Mouse (Mus musculus): Measurements from ENCODE around the gene Ppp3ca.

DNA sequence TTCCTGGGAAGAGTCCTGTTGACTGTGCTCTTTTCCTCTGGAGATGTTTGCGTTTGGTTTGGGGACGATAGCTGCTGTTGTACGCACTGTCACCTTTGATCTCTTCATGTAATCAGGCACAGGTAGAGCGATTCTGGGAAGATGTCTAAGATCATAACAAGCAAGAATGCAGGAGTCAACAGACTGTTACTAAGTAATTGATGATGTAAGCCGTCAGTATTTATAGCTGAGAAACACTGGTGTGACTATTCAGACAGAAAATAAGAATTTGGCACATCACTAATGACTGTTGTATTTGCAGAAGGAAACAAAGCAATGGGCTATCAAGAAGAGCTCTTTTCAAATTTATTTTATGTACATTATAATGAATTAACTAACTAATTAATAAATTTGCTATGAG, 4.6 kb downstream of the Ppp3ca start:
- TF ChIP-seq CTCF (IDR thresholded peaks at IDR 0.05 in 2 of 3, conservative IDR thresholded peaks at IDR 0.05 in 1 of 3; ENCODE audit: control insufficient read depth in 1 of 3, insufficient read depth in 1 of 3, low read depth in 2 of 3, low read length in 3 of 3, poor library complexity in 1 of 3, severe bottlenecking in 1 of 3) (no peak), POLR2A (IDR thresholded peaks at IDR 0.05; ENCODE audit: control insufficient read depth in 1 of 2, insufficient read depth in 1 of 2, low read depth in 1 of 2, low read length in 2 of 2, poor library complexity in 1 of 2) (no peak), EP300 (IDR thresholded peaks at IDR 0.05; ENCODE audit: low read depth in 1 of 2, low read length in 2 of 2) (no peak), UBTF (IDR thresholded peaks at IDR 0.05; ENCODE audit: borderline replicate concordance, insufficient read depth, low read depth, low read length) (no peak)

Data from MEL (cell line).